30 mouse cellular contexts compared by ENCODE assay signal in genomic region chr3:153940486-153940885, GRCm38 (mm10). TPM values are rescaled to one million over a fixed set of nuclear protein-coding genes. Genes with fewer than 3 reads are reported as not detected.
"Had no signal": no experiment of that assay in that cellular context is flagged by ENCODE, and none has a peak within 500 bp of the region (broad histone marks: within the 10 kb centered on the region; RNA-seq: fewer than 3 reads in every experiment).

No protein-coding gene starts in this region.

- DNase-seq: cerebellum, postnatal 10 days; cerebellum, postnatal 14 days; cerebellum, postnatal 25 days; cerebellum, postnatal 36 days; embryo, embryonic 11 days; forebrain, postnatal 0 days; gastrocnemius, adult 2 months; gastrocnemius, postnatal 10 days; gastrocnemius, postnatal 14 days; gastrocnemius, postnatal 25 days; gastrocnemius, postnatal 36 days; heart, adult 11 months; heart, adult 18-20 months; heart, adult 2 months had no signal

- H3K27me3 ChIP-seq: embryonic facial prominence, embryonic 12.5 days; embryonic facial prominence, embryonic 13.5 days; embryonic facial prominence, embryonic 15.5 days; forebrain, embryonic 12.5 days; forebrain, embryonic 13.5 days; forebrain, embryonic 15.5 days had no signal

- H3K4me2 ChIP-seq: embryonic facial prominence, embryonic 12.5 days; embryonic facial prominence, embryonic 13.5 days; embryonic facial prominence, embryonic 15.5 days; forebrain, embryonic 12.5 days; forebrain, embryonic 13.5 days; forebrain, embryonic 15.5 days; heart, embryonic 11.5 days had no signal

- ATAC-seq: forebrain, embryonic 13.5 days; forebrain, embryonic 14.5 days; forebrain, embryonic 15.5 days; forebrain, embryonic 16.5 days; forebrain, postnatal 0 days had no signal

- H3K4me3 ChIP-seq: embryonic facial prominence, embryonic 10.5 days; embryonic facial prominence, embryonic 12.5 days; embryonic facial prominence, embryonic 13.5 days; embryonic facial prominence, embryonic 15.5 days; erythroblast, embryonic 14.5 days; forebrain, embryonic 10.5 days; forebrain, embryonic 12.5 days; forebrain, embryonic 13.5 days; forebrain, embryonic 15.5 days; heart, adult 2 months; heart, embryonic 10.5 days had no signal

- H3K9ac ChIP-seq: embryonic facial prominence, embryonic 12.5 days; embryonic facial prominence, embryonic 13.5 days; embryonic facial prominence, embryonic 15.5 days; forebrain, embryonic 12.5 days; forebrain, embryonic 13.5 days; forebrain, embryonic 15.5 days; forebrain, postnatal 0 days had no signal

- H3K36me3 ChIP-seq: forebrain, embryonic 15.5 days had no signal

- H3K9me3 ChIP-seq: embryonic facial prominence, embryonic 10.5 days; embryonic facial prominence, embryonic 12.5 days; embryonic facial prominence, embryonic 13.5 days; embryonic facial prominence, embryonic 15.5 days; forebrain, embryonic 10.5 days; forebrain, embryonic 12.5 days; forebrain, embryonic 13.5 days; forebrain, embryonic 15.5 days; heart, embryonic 10.5 days had no signal

- H3K27ac ChIP-seq: embryonic facial prominence, embryonic 10.5 days; embryonic facial prominence, embryonic 12.5 days; embryonic facial prominence, embryonic 13.5 days; embryonic facial prominence, embryonic 15.5 days; forebrain, embryonic 10.5 days; forebrain, embryonic 12.5 days; forebrain, embryonic 13.5 days; forebrain, embryonic 15.5 days; heart, embryonic 10.5 days had no signal

RNA-seq across cellular contexts. Expression of gene Slc44a5, which starts 32.8 kb away (rescaled TPM):
- total RNA-seq: common myeloid progenitor, adult 5-6 weeks; granulocyte monocyte progenitor cell, adult 5-6 weeks had no signal
- polyA plus RNA-seq: erythroblast, embryonic 14.5 days had no signal

RNA-seq across cellular contexts. Expression of gene Msh4, which starts 34.5 kb away (rescaled TPM):
- total RNA-seq: gastrocnemius, postnatal 25 days; gastrocnemius, postnatal 36 days; granulocyte monocyte progenitor cell, adult 5-6 weeks had no signal
- polyA plus RNA-seq: embryonic facial prominence, embryonic 11.5 days; erythroblast, embryonic 14.5 days had no signal
